Mouse (Mus musculus): ENCODE measurements around the gene Rpl19. TPM values are rescaled to one million over a fixed set of nuclear protein-coding genes. Genes with fewer than 3 reads are reported as not detected.
A peak's percentile ranks its signal among the peaks of the same experiment; 100 is the strongest.

Rpl19 gene
- polyA plus RNA-seq, 1 experiment from 2014 or later: 1,244 TPM

DNA sequence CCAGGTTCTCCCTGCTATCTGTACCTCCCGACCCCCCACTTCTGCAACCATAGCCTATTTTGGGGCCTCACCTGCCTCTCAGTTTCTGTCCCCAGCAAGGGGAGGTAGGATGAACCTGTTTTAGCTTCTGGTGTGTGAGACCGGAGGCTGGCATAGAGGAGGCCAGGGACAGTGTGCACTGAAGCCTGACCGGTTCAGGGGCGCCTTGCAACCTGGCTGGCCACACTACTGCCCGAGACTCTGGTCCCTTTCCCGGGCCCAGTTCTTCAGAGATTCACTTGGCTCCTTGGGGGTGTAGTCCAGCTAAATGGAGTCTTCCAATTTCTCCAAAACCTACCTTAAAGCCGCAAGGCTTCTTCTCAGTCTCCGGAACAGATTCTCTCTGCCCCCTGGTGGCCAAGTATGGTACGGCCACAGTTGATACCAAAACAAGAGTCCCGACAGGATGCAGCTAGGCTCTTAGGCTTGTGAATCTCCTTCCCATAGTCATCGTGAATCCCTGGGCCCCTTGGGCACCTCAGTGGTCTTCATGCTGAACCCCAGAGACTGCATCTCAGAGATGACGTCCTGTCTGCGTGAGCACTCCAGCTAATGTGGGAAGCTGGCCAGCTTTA lies 48.8 kb downstream of the Rpl19 start:
- no peak overlapping the region for H3K9ac ChIP-seq (ENCODE audit: low read length)

GRCm38 (mm10) chr11:98077086-98077485 lies 50.6 kb downstream of the Rpl19 start:
- Histone ChIP-seq H3K27ac (replicated peaks; ENCODE audit: low read depth, low read length) (no peak overlapping the region), H3K36me3 (ENCODE audit: control insufficient read depth, insufficient read depth, low read length) (no peaks in the 10 kb centered on the region), H3K4me1 (ENCODE audit: control insufficient read depth, insufficient read depth, low read length) (no peaks in the 10 kb centered on the region), H3K4me2 (ENCODE audit: low read depth, severe bottlenecking) (no peak overlapping the region), H3K9me3 (ENCODE audit: control insufficient read depth, low read length) (no peaks in the 10 kb centered on the region), H3K9ac (ENCODE audit: low read length) (no peak overlapping the region), H3K4me3 (ENCODE audit: low read depth, low read length) (no peak overlapping the region), H3K27me3 (ENCODE audit: control insufficient read depth, insufficient read depth, low read length) (no peaks in the 10 kb centered on the region)
- DNase-seq (ENCODE audit: low spot score) (no peak), ATAC-seq (ENCODE audit: insufficient number of reproducible peaks, low FRiP score, low TSS enrichment, low read depth) (no peak)
- WGBS: 83% methylated on average over 8 of the region's 8 CpGs

More for the DNA sequence above, 48.8 kb downstream of the Rpl19 start:
- H3K27ac ChIP-seq (replicated peaks; ENCODE audit: low read depth, low read length): no peak overlapping the region
- ATAC-seq (ENCODE audit: insufficient number of reproducible peaks, low FRiP score, low TSS enrichment, low read depth): no peak
- H3K4me3 ChIP-seq (ENCODE audit: low read depth, low read length): no peak overlapping the region
- DNase-seq (ENCODE audit: low spot score): peak; percentile 95
- no peaks in the 10 kb centered on the region for H3K9me3 ChIP-seq (ENCODE audit: control insufficient read depth, low read length)
- H3K36me3 ChIP-seq (ENCODE audit: control insufficient read depth, insufficient read depth, low read length): no peaks in the 10 kb centered on the region
- no peaks in the 10 kb centered on the region for H3K27me3 ChIP-seq (ENCODE audit: control insufficient read depth, insufficient read depth, low read length)
- WGBS: 23% methylated on average over 13 of the region's 13 CpGs
- H3K4me2 ChIP-seq (ENCODE audit: low read depth, severe bottlenecking): no peak overlapping the region
- H3K4me1 ChIP-seq (ENCODE audit: control insufficient read depth, insufficient read depth, low read length): no peaks in the 10 kb centered on the region

Small RNA genes lying within 50 kb of the gene (microRNA-seq; reads per million reads assigned to microRNA genes)
- gene Gm27597: not detected

Other genes with a start within 250 kb of the Rpl19 start
- 576 and 600 TPM in 2 replicates for gene Rpl23, start 244.3 kb upstream of the Rpl19 start, polyA plus RNA-seq (2014; fragmentation: Nextera tagmentation; extraction: Ambion mirVana)
- 79.9 and 80.5 TPM in 2 replicates for gene Lasp1, start 227.7 kb upstream of the Rpl19 start, polyA plus RNA-seq (2014; fragmentation: Nextera tagmentation; extraction: Ambion mirVana)
- gene B230217C12Rik, start 185.9 kb upstream of the Rpl19 start, polyA plus RNA-seq (2014; fragmentation: Nextera tagmentation; extraction: Ambion mirVana): 15.9 and 17.4 TPM in 2 replicates
- 1.0 TPM in 2 replicates for gene Fbxo47, start 142.6 kb upstream of the Rpl19 start, polyA plus RNA-seq (2014; fragmentation: Nextera tagmentation; extraction: Ambion mirVana)
- 0.15 TPM in 1 of 2 replicates, not detected in the other for gene Plxdc1, start 40.3 kb upstream of the Rpl19 start, polyA plus RNA-seq (2014; fragmentation: Nextera tagmentation; extraction: Ambion mirVana)
- gene Arl5c, start 30.5 kb upstream of the Rpl19 start, polyA plus RNA-seq (2014; fragmentation: Nextera tagmentation; extraction: Ambion mirVana): 9.5 and 9.9 TPM in 2 replicates
- 6.8 and 7.2 TPM in 2 replicates for gene Cacnb1, start 3.7 kb upstream of the Rpl19 start, polyA plus RNA-seq (2014; fragmentation: Nextera tagmentation; extraction: Ambion mirVana)
- gene Stac2, start 26.8 kb downstream of the Rpl19 start, polyA plus RNA-seq (2014; fragmentation: Nextera tagmentation; extraction: Ambion mirVana): 0.17 and 0.51 TPM in 2 replicates
- 17.6 and 20.6 TPM in 2 replicates for gene Fbxl20, start 123.7 kb downstream of the Rpl19 start, polyA plus RNA-seq (2014; fragmentation: Nextera tagmentation; extraction: Ambion mirVana)
- 75.2 and 87.8 TPM in 2 replicates for gene Med1, start 166.6 kb downstream of the Rpl19 start, polyA plus RNA-seq (2014; fragmentation: Nextera tagmentation; extraction: Ambion mirVana)
- 14.6 and 17.4 TPM in 2 replicates for gene Cdk12, start 176.3 kb downstream of the Rpl19 start, polyA plus RNA-seq (2014; fragmentation: Nextera tagmentation; extraction: Ambion mirVana)

All from limb, embryonic 11.5 days (tissue).